In genomic region chr12:76464651-76465252, GRCm38 (mm10) we compare ENCODE assay signal across 13 mouse cellular contexts. TPM values are rescaled to one million over a fixed set of nuclear protein-coding genes. Genes with fewer than 3 reads are reported as not detected.
DNase-seq lines count a peak whose midpoint lies in the region; ATAC-seq and TF ChIP-seq lines count a peak whose summit lies in the region.
"Had no signal": no experiment of that assay in that cellular context is flagged by ENCODE, and none has a peak within 500 bp of the region (broad histone marks: within the 10 kb centered on the region; RNA-seq: fewer than 3 reads in every experiment).

No protein-coding gene starts in this region.

- TF ChIP-seq POLR2A in heart, adult 2 months (IDR thresholded peaks at IDR 0.05; ENCODE audit: insufficient read depth, low read depth, low read length) = no peak

- no peak overlapping the region for H3K27ac ChIP-seq in heart, embryonic 12.5 days (ENCODE audit: poor library complexity, severe bottlenecking)
- no peak overlapping the region for H3K27ac ChIP-seq in heart, adult 2 months
- H3K27ac ChIP-seq in limb, embryonic 12.5 days = peak overlapping the region; percentile 41; the same call in 1 of the 2 replicates
- H3K27ac ChIP-seq in limb, embryonic 10.5 days = no peak overlapping the region
- H3K27ac ChIP-seq in stomach, embryonic 16.5 days (ENCODE audit: low read length) = peak overlapping the region; percentile 17; the same call in 1 of the 2 replicates
- no peak overlapping the region for H3K27ac ChIP-seq in midbrain, embryonic 10.5 days (replicated peaks)
- H3K27ac ChIP-seq: forebrain, embryonic 10.5 days; heart, embryonic 13.5 days; macrophage had no signal

- TF ChIP-seq EP300 in heart, adult 2 months (IDR thresholded peaks at IDR 0.05; ENCODE audit: insufficient read depth, low read depth, low read length) = no peak

- intact Hi-C loops in heart, adult 2 months (cut with DNase I) = no loop called here

- H3K9ac ChIP-seq in heart, embryonic 12.5 days = peak overlapping the region; percentile 15; the same call in 1 of the 2 replicates
- H3K9ac ChIP-seq in heart, adult 2 months (ENCODE audit: low read depth, low read length) = no peak overlapping the region
- H3K9ac ChIP-seq in limb, embryonic 12.5 days (replicated peaks) = no peak overlapping the region
- no peak overlapping the region for H3K9ac ChIP-seq in stomach, embryonic 16.5 days (ENCODE audit: low read length)
- H3K9ac ChIP-seq: heart, embryonic 13.5 days had no signal

- no peaks in the 10 kb centered on the region for H3K27me3 ChIP-seq in heart, embryonic 12.5 days (replicated peaks)
- H3K27me3 ChIP-seq in heart, adult 2 months (ENCODE audit: control insufficient read depth, insufficient read depth, low read length) = no peaks in the 10 kb centered on the region
- no peaks in the 10 kb centered on the region for H3K27me3 ChIP-seq in limb, embryonic 12.5 days
- no peaks in the 10 kb centered on the region for H3K27me3 ChIP-seq in limb, embryonic 10.5 days (ENCODE audit: low read depth, poor library complexity, severe bottlenecking)
- H3K27me3 ChIP-seq in stomach, embryonic 16.5 days (ENCODE audit: control insufficient read depth, insufficient read depth, low read length) = no peaks in the 10 kb centered on the region
- no peaks in the 10 kb centered on the region for H3K27me3 ChIP-seq in midbrain, embryonic 10.5 days (ENCODE audit: low read depth, poor library complexity, severe bottlenecking)
- H3K27me3 ChIP-seq: heart, embryonic 13.5 days had no signal

- no peaks in the 10 kb centered on the region for H3K79me2 ChIP-seq in heart, adult 2 months (replicated peaks; ENCODE audit: control insufficient read depth, insufficient read depth, low read length)

- DNase-seq in heart, adult 2 months = no peak
- DNase-seq in limb, embryonic 10.5 days (ENCODE audit: low spot score) = no peak
- DNase-seq in left cerebral cortex, adult 9 months (ENCODE audit: low spot score in 2 of 2) = peak; percentile 49 to 63
- DNase-seq in midbrain, embryonic 10.5 days (ENCODE audit: low spot score) = no peak
- no peak for DNase-seq in cerebellum, postnatal 10 days
- DNase-seq: cerebellum, postnatal 25 days had no signal

- H3K4me2 ChIP-seq in heart, embryonic 12.5 days = no peak overlapping the region
- peak overlapping the region; percentile 11; the same call in 1 of the 2 replicates for H3K4me2 ChIP-seq in limb, embryonic 12.5 days
- no peak overlapping the region for H3K4me2 ChIP-seq in stomach, embryonic 16.5 days (ENCODE audit: low read depth, low read length)
- H3K4me2 ChIP-seq: heart, embryonic 13.5 days had no signal

- 0 out of 2 replicates have a peak, but pooled peaks cover 14% of the 10 kb centered on the region for H3K4me1 ChIP-seq in heart, embryonic 12.5 days (replicated peaks)
- peaks cover 5% of the 10 kb centered on the region for H3K4me1 ChIP-seq in heart, adult 2 months (ENCODE audit: control insufficient read depth, insufficient read depth, low read length)
- H3K4me1 ChIP-seq in limb, embryonic 12.5 days (replicated peaks) = peaks cover 19% of the 10 kb centered on the region
- peaks cover 16% of the 10 kb centered on the region for H3K4me1 ChIP-seq in limb, embryonic 10.5 days
- H3K4me1 ChIP-seq in stomach, embryonic 16.5 days (ENCODE audit: control insufficient read depth, insufficient read depth, low read length) = peaks cover 11% of the 10 kb centered on the region
- no peaks in the 10 kb centered on the region for H3K4me1 ChIP-seq in midbrain, embryonic 10.5 days
- H3K4me1 ChIP-seq: forebrain, embryonic 10.5 days had no signal

- TF ChIP-seq CTCF in heart, adult 2 months (IDR thresholded peaks at IDR 0.05) = no peak

- H3K4me3 ChIP-seq in heart, embryonic 12.5 days = no peak overlapping the region
- H3K4me3 ChIP-seq in heart, adult 2 months = no peak overlapping the region
- no peak overlapping the region for H3K4me3 ChIP-seq in limb, embryonic 12.5 days (replicated peaks)
- no peak overlapping the region for H3K4me3 ChIP-seq in limb, embryonic 10.5 days
- H3K4me3 ChIP-seq in stomach, embryonic 16.5 days (replicated peaks; ENCODE audit: low read length) = no peak overlapping the region
- H3K4me3 ChIP-seq in midbrain, embryonic 10.5 days = no peak overlapping the region
- H3K4me3 ChIP-seq: forebrain, embryonic 10.5 days; heart, embryonic 13.5 days had no signal

- no peaks in the 10 kb centered on the region for H3K36me3 ChIP-seq in heart, embryonic 12.5 days
- H3K36me3 ChIP-seq in heart, adult 2 months (ENCODE audit: control insufficient read depth, insufficient read depth, low read length) = no peaks in the 10 kb centered on the region
- H3K36me3 ChIP-seq in limb, embryonic 12.5 days = no peaks in the 10 kb centered on the region
- H3K36me3 ChIP-seq in limb, embryonic 10.5 days = no peaks in the 10 kb centered on the region
- H3K36me3 ChIP-seq in stomach, embryonic 16.5 days (ENCODE audit: control insufficient read depth, insufficient read depth, low read length) = no peaks in the 10 kb centered on the region
- H3K36me3 ChIP-seq in midbrain, embryonic 10.5 days = no peaks in the 10 kb centered on the region
- H3K36me3 ChIP-seq: forebrain, embryonic 10.5 days; heart, embryonic 13.5 days had no signal

- ATAC-seq in heart, embryonic 12.5 days (ENCODE audit: insufficient number of reproducible peaks, low FRiP score) = no peak
- ATAC-seq in limb, embryonic 12.5 days (ENCODE audit: insufficient number of reproducible peaks, insufficient read depth, low FRiP score, low TSS enrichment, low read depth) = peak; percentile 22; the same call in 1 of the 2 replicates
- 0 out of 2 replicates have a peak, but pooled peaks have one; percentile 38 for ATAC-seq in stomach, embryonic 16.5 days (ENCODE audit: insufficient read depth, low FRiP score)

- H3K9me3 ChIP-seq in heart, embryonic 12.5 days (replicated peaks) = no peaks in the 10 kb centered on the region
- H3K9me3 ChIP-seq in limb, embryonic 12.5 days = no peaks in the 10 kb centered on the region
- H3K9me3 ChIP-seq in limb, embryonic 10.5 days (replicated peaks) = no peaks in the 10 kb centered on the region
- no peaks in the 10 kb centered on the region for H3K9me3 ChIP-seq in stomach, embryonic 16.5 days (replicated peaks; ENCODE audit: control insufficient read depth, low read length)
- H3K9me3 ChIP-seq in midbrain, embryonic 10.5 days (replicated peaks) = no peaks in the 10 kb centered on the region
- H3K9me3 ChIP-seq: forebrain, embryonic 10.5 days; heart, embryonic 13.5 days had no signal

- 57% methylated on average over 12 of the region's 12 CpGs for WGBS in heart, embryonic 12.5 days
- 57% methylated on average over 12 of the region's 12 CpGs for WGBS in heart, adult 2 months
- 24% methylated on average over 12 of the region's 12 CpGs for WGBS in limb, embryonic 12.5 days
- 57% methylated on average over 12 of the region's 12 CpGs for WGBS in limb, embryonic 10.5 days
- WGBS in stomach, embryonic 16.5 days = 51% methylated on average over 12 of the region's 12 CpGs
- 80% methylated on average over 12 of the region's 12 CpGs for WGBS in midbrain, embryonic 10.5 days

RNA-seq across cellular contexts. Expression of gene Ppp1r36, which starts 47.4 kb away (rescaled TPM):
- polyA plus RNA-seq in heart, embryonic 12.5 days (2016; fragmentation: Nextera tagmentation; extraction: Ambion mirVana) = 2.8 and 3.8 TPM in 2 replicates
- total RNA-seq in heart, adult 2 months (2021) = under 1 TPM; 0.14 to 0.16 TPM
- polyA plus RNA-seq in heart, adult 2 months (2012; rRNA removed) = 0.09 and 0.41 TPM in 2 replicates
- 3.2 and 4.3 TPM in 2 replicates for polyA plus RNA-seq in limb, embryonic 12.5 days (2016; fragmentation: Nextera tagmentation; extraction: Ambion mirVana)
- 1.0 and 2.2 TPM in 2 replicates for polyA plus RNA-seq in limb, embryonic 10.5 days (2016; fragmentation: Nextera tagmentation; extraction: Ambion mirVana)
- 3.2 and 3.3 TPM in 2 replicates for polyA plus RNA-seq in stomach, embryonic 16.5 days (2015; fragmentation: Nextera tagmentation; extraction: Ambion mirVana)
- polyA plus RNA-seq in midbrain, embryonic 10.5 days (2016; fragmentation: Nextera tagmentation; extraction: Ambion mirVana) = 0.33 and 0.71 TPM in 2 replicates
- polyA plus RNA-seq: C2C12, macrophage had no signal

Comparison
In these comparisons a context has a peak if more than half of its experiments do, and no peak if none do; other contexts are left out.
1. H3K27ac ChIP-seq: peak in limb, embryonic 12.5 days (single experiment) and stomach, embryonic 16.5 days (single experiment); none in heart, embryonic 12.5 days (single experiment), heart, adult 2 months (single experiment), limb, embryonic 10.5 days (single experiment) and midbrain, embryonic 10.5 days (single experiment).
2. DNase-seq: peak in left cerebral cortex, adult 9 months (2 of 2); none in heart, adult 2 months (0 of 2), limb, embryonic 10.5 days (single experiment), midbrain, embryonic 10.5 days (single experiment) and cerebellum, postnatal 10 days (0 of 2).